Mouse (Mus musculus) kidney, postnatal 10 days (tissue): ENCODE measurements around the gene Hes6.
A peak's percentile ranks its signal among the peaks of the same experiment; 100 is the strongest.

ENCODE experiments used
- DNase-seq: peaks from one replicate; pipeline ENCODE4 v3.0.0; 2021; ENCODE audit warnings: mixed read lengths

Gene Hes6

DNA sequence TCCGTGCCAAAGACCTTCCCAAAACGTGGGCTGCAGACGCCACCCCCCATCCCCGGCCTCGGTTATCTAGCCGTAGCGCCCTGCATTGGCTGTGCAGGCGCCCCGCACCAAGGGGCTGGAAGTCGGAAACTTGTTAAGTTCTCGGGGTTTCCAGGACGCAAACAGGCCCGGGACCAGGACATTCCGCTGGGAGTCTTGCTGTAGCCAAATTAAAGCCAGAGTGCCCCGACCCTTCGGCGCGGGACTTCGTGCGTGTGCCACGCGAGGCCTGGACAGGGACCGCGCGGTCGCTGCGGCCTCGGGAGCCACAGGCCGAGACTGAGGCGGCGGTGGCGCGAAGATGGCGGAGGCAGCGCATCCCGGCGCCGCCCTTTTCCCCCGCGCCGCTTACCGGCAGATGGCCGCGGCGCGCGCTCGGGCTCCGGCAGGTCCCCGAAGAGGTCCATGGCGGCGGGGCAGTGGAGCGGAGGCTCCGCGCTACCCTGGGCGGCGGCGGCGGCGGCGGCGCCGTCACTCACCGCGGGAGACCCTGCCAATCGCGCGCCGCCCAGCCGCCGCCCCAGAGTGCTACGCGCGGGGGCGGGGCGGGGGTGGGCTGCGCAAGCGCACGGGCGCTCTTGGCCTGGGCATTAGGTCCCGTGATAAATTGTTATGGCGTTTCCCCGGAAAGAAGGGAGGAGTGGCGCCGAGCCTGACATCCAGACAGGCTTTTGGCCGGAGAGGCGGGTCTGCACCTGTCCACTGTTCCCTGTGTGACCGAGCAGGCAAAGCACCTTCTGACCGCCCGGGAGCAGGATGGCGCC, 15.4 kb downstream of the Hes6 start, which contains the start of gene Ilkap:
Ilkap (minus strand) TSS at position 556 of the 803 bp plus-strand sequence.
- peak; percentile 89 for DNase-seq

DNA sequence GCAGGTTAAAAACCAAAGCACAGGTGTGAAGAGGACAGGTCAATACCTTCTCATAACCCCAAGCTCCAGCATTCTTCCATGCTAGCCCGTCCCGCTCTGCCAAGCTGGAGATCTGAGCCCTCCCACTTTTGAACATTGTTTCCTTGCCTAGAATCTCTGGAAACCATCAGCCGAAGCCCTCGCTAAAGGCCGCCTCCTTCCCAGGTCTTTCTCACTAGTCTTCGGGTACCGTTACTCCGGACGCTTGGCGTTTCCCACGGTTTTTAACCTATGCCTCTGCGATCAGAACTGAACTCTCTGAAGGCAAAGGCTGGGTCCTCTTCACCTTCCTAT, 15.9 kb downstream of the Hes6 start:
- no peak for DNase-seq

DNA sequence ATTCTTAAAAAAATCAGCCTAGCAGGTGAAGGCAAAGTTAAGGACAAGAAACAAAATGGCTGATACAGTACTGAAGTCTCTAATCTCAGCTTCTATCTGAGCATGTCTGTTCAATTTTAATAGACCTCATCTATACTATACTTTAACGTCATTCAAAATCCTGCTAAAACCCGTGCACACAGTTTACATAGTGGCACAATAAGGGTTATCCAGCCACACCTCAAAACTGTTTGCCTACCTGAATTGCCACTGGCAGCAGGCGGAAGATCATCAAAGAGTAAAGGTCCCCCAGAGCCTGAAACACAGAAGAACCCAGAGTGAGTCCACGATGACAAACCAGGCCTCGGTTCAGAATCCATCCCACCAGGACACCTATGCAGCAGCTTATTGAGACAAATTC, 23.5 kb downstream of the Hes6 start:
- no peak for DNase-seq

DNA sequence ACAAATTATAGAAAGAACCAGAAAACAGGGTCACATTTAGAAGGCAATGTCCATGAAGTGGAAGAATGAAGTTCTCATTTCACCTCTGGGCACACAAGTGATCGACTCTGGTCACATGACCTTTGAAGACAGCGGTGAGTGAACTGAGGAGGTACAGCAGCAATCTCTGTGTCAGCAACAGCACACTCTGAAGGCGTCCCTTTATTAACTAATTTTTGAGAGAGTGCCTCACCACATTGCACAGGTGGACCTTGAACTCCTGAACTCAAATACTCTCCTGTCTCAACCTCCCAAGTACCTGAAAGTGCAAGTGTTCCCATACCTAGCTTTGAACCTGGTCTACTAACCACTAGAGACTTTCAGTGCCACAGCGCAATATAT, 32.8 kb downstream of the Hes6 start:
- DNase-seq = no peak

DNA sequence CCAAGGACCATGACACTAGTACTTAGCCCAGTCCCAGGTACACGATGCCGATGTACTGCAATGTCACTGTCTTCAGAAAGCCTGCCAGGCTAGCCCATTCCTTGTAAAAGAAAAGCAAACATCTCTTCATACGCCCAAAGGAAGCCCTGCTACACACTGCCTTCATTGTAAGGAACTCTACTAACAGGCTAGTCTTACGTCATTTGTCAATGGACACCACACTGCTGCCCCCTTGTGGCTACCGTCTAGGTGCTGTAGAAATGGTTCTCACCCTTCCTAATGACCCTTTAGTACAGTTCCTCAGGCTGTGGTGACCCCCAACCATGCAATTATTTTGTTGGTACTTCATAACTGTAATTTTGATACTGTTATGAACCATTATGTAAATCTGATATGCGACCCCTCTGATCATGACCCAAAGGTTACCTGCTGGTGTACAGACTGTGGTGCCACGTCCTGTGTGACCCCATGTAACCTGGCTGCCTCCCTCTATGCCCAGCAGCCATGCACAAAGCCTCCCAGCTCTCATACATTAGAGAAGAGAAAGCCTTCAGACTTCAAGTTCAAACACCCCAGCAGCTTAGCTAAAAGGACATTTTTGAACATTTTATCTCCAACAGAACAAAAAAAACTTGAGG, 33.3 kb downstream of the Hes6 start:
- peak; percentile 90 for DNase-seq

DNA sequence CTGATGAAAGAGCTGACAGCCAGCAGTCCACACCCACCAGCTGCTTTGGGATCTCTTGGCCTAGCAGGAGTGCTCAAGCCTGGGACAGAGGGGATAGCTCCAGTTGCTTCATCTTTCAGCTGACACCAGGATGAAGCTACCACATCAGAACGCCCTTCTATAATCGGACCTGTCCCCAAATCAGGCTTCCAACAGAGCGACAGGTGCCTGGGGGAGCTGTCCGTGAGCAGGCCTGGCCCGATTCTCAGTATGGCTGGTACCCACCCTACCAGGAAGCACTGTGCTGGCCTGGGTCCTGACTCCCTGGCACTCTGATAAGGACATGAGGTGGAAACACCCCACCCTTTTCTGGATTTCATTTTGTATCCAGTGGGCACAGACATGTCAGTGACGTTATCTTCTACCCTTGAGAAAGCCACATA, 40.4 kb downstream of the Hes6 start:
- DNase-seq = no peak

DNA sequence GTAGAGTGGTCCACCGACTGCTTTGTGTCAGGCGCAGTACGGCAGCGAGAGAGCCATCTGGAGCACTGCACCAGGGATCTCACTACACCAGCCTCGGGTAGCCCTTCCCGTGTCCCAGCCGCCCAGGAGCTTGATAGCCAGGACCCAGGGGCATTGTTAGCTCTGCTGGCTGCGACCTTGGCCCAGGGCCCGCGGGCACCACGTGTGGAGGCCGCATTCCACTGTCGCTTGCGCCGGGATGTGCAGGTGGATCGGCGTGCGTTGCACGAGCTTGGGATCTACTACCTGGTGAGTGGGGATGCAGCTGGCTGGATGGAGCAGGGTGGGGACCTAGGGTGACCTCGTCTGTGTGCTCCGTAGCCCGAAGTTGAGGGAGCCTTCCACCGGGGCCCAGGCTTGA, 43.8 kb downstream of the Hes6 start:
- DNase-seq = no peak

DNA sequence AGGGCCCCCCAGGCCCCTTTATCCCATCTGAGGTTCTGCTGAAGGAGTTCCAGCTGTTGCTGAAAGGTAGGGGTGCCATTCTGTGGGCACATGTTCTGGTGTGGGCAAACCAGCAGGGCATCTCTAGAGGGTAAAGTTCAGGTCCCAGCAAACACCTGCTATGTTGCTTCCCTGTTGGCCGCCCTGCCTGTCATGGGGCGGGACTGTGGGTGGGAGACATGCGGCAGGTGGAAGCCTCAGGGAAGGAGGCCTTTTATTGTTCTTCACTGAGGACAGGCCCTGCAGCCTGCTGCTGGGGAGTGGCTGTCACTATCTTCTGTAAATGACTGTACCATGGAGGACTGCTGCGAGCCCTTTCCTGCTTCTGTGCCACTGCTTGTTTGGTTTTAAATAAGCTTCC, 44.4 kb downstream of the Hes6 start:
- no peak for DNase-seq

DNA sequence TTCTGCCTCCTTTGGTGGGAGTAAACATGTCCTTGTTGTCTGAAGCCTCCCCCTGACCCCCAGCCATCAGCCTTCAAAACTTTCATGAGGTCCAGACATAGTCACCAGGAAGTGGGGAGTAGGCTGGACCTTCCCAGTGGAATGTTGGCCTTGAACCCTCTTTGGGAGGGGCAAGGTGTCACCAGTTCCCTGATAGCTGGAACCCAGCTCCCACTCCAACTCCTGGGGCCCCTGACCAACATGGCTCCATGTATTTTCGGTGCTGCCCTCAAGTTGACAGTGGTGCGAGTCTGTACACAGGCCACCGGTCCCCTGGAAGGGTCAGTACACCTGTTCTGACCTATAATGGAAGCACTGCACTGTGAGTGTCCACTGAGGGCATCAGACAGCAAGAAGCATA, 46.5 kb downstream of the Hes6 start:
- no peak for DNase-seq

DNA sequence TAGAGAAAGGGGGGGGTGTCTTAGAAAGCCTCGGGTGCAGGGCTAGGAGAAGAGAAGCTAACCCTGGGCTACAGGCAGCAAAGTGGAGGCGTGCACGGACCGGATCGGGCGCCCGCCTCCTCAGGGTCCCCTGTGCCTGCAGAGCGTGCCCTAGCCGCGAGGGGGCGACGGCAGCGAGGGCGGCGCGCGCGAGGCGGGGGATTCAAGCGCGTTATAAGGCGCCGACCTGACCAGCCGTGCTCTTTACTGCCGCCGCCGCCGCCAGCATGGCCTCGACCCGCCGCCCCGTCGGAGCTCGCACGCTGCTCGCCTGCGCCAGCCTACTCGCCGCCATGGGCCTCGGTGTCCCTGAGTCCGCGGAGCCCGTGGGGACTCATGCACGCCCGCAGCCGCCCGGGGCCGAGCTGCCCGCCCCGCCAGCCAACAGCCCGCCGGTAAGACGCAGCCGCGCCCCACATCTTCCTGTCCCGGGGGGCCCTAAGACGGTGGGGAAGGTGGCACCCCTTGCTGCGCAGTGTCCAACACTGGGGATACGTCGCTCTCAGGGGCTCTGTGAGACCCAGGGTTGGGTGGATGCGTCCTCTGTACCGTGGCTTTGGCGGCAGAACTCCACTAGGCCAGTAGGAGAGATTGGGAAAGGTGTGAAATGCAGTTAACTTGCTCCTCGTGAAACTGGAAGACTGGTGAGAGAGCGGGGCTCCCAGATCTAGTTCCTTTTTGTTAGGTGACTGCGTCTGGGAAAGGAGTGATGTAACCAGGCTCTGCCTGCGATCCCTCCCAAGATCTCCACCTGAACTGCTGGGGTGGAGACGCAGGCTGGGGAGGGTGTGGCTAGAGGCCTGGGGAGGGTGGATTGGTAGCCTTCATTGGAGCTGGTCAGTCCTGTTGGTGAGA, 47.4 kb downstream of the Hes6 start, which contains the start of gene Erfe:
Erfe (plus strand) TSS at position 216 of the 894 bp plus-strand sequence.
- DNase-seq = peak; percentile 82

DNA sequence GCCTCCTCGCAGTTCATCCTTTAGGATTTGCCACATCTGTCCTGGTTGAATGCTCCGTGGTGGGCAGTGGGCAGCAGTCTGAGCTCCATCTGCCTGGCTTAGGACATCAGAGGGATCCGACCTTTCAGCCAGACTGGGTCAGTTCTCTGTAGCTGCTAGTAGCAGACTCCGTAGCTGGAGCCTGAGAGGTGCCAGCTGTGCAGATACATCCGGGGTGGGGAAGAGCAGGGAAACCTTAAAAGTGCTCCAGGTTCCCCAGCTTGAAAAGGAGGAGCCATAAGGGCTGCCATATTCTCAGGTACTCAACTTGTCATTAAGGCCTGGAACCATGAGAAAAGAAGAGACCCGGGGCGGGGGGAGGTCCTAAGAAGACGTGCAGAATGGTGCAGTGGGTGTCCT, 48.0 kb downstream of the Hes6 start:
- DNase-seq = no peak

DNA sequence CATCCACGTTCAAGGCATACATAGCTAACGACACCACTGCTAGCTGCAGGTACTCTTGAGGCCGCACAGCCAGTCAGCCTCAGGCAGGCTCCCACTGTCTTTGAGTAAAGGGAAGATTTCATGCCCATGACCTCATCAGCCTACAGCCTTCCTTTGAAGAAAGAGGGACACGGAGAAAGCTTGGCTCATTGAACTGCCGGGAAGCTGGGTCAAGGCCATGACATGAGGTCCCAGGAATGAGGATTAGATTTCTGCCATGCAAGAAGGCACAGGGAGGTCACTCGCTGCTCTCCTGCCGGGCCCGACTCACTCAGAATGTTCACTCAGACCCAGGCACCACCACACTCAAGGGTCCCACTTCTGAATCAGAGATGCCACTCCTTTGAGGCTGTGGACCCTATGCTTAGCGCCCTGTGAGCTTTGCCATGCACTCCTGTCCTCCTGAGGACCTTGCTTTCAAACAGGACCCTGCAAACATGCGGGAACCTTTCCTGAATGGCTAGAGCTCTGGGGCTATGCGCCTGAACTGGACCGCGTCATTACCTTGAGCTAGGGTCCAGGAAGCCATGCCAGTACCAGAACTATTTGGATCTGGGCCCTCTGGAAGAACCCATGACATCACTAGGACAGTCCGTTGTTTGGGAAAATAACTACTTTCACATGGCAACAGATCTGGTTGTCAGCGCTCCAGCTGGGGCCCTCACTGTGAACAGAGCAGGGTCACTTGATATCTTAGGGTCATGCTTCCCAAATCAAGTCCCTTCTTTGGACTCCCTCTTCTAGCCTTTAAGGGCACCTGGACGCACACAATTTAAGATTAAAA, 48.8 kb downstream of the Hes6 start:
- no peak for DNase-seq

DNA sequence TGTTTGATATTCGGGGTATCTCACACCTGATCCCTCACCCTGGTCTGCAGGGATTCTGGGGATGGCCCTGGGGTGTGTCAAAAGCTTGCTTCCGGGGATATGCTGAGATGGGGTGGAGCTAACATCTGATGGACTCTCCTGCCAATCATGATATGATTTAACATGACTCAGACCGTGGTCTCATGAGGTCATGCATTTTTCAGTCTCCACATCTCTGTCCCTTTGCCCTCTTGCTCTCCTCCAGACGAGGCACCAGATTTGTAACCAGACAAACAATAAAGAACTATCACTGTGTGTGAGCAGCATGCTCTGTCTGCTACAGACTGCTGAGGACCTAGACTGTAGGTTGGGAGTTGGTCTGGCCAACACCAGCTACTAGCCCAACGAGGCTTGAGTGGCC, 51.7 kb downstream of the Hes6 start:
- no peak for DNase-seq
